Mouse (Mus musculus): ENCODE data around the gene Gm6890.
"Not testable (repeated sequence)": the region's sequence is repeated elsewhere in the genome, so short reads cannot be mapped to it uniquely, and the experiment has no call there.

Gene Gm6890

GRCm38 (mm10) chrX:74740627-74741026, at the start of gene Gm6890:
Gm6890 (plus strand) TSS chrX:74740927.
- not testable (repeated sequence) for DNase-seq (ENCODE audit: low read depth)

GRCm38 (mm10) chrX:74726195-74726594, 14.5 kb upstream of the Gm6890 start:
- DNase-seq (ENCODE audit: low read depth): not testable (repeated sequence)

- not testable (repeated sequence) for DNase-seq (ENCODE audit: low read depth)
Observed at GRCm38 (mm10) chrX:74770715-74771114, 30.0 kb downstream of the Gm6890 start.

Measured in fibroblast of lung, adult 2 months (primary cell).